Mouse (Mus musculus): ENCODE results near the gene Lsamp. TPM values are rescaled to one million over a fixed set of nuclear protein-coding genes. Genes with fewer than 3 reads are reported as not detected.

The Lsamp gene
- polyA plus RNA-seq, 1 experiment, result 0.36 TPM

DNA sequence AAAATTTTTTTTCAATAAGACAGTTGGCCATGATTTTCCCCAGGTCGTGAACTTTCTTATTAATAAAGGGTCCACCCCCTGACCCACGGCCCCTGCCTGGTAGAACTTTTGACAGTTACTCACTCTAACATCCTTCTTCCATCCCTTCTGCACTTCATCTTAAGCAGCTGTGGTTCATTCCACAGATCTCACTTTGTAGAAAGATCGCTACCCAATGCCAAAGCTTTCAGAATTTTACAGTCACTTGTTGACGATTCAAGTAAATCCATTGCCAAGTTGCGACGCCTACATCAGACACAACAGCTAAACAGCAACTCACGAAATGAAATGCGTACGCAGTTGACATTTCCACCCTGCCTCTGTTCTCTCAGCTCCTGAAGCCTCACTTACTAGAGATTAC, 2184.1 kb downstream of the Lsamp start:
- Histone ChIP-seq H3K4me1 (ENCODE audit: control insufficient read depth, insufficient read depth, insufficient read length, low read length) (no peaks in the 10 kb centered on the region), H3K4me3 (ENCODE audit: insufficient read depth, low read depth, low read length) (no peak overlapping the region), H3K27ac (replicated peaks; ENCODE audit: low read depth, low read length) (no peak overlapping the region)

DNA sequence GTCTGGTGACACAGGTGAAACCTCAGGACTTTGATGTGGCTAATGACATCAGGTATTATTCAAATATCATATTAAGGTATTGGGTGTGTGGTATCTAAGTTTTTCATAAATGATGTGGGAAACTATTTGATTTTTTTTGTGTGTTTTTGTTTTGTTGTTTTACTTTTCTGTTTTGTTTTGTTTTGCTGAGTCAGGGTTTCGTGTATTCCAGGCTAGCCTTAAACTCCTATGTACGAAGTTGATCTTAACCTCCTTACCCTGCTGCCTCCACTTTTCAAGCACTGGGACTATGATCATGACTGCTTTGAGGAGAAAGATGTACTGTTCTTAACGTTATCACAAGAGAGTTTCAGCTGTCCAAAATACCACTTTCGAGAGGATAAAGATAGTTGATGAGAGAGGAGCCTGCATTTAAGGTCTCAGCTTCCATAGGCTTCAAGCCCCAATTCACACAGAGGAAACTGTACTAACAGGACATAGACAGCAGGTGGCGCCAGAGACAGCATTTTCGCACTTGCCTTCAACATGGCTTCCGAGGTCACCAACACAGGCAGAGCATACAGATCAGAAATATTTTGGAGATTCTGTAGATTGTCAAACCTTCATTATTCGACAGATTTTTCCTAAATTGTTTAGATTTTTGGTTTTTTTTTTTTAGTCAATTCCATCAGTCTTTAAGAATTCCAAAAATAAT, 2185.4 kb downstream of the Lsamp start:
- no peaks in the 10 kb centered on the region for H3K4me1 ChIP-seq (ENCODE audit: control insufficient read depth, insufficient read depth, insufficient read length, low read length)
- no peak overlapping the region for H3K27ac ChIP-seq (replicated peaks; ENCODE audit: low read depth, low read length)
- H3K4me3 ChIP-seq (ENCODE audit: insufficient read depth, low read depth, low read length), result no peak overlapping the region

DNA sequence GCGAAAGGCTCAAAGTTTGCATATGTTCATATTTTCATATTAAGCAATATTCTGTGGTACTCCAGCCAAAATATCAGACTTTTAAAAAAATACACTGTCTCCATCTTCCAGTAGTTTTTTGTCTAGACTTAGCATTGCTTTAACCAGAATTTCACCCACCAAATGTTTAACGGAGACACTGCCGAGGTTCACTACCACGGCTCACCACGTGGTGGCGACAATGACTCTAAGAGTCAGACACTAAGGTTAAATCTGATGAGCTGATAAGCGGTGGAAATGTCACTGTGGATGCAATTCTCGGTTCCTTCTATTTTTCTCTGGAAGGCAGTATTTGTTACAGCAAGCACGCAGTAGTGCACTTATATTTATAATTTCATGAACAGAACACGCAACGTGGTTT, 2188.3 kb downstream of the Lsamp start:
- no peak overlapping the region for H3K27ac ChIP-seq (replicated peaks; ENCODE audit: low read depth, low read length)
- H3K4me3 ChIP-seq (ENCODE audit: insufficient read depth, low read depth, low read length), result no peak overlapping the region

DNA sequence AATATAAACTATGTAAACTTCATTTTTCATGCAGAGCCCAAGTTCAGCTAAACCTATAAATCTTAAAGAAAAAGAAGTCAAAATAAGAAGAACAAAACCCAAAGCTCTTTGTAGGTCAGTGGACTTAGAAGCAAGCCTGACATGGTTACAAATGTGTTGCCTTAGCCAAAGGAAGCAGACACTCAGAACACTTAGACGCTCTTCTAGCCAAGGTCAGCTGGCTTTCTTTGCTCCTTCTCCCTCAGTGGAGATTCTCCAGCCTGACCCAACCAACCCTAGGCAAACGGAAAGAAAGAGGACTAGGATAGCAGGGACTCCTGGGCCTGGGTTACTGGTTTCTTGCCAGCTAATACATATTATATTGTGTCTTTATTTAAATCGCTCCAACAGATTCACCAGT, 2194.7 kb downstream of the Lsamp start:
- Histone ChIP-seq H3K4me3 (ENCODE audit: insufficient read depth, low read depth, low read length) (no peak overlapping the region), H3K27ac (replicated peaks; ENCODE audit: low read depth, low read length) (no peak overlapping the region), H3K4me1 (ENCODE audit: control insufficient read depth, insufficient read depth, insufficient read length, low read length) (no peaks in the 10 kb centered on the region)

More for the DNA sequence above, 2188.3 kb downstream of the Lsamp start:
- no peaks in the 10 kb centered on the region for H3K4me1 ChIP-seq (ENCODE audit: control insufficient read depth, insufficient read depth, insufficient read length, low read length)

DNA sequence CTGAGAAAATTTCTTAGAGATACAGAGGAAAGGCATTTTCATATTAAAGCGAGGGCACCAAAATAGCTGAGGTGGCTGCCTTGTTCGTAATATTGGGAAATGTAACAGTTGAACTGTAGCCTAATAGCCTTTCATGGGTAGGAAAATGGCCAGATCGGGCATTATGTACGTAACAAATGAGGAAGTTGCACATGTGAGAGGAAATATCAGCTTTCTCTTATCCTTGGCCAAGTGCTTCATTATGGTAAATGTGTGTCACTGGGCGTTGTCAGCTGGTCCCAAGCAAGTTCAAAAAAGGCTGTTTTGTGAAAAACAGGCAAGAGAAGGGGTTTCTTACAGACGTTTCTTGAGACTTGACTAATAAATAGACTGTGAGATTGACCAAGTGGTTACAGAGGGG, 2195.9 kb downstream of the Lsamp start:
- H3K4me1 ChIP-seq (ENCODE audit: control insufficient read depth, insufficient read depth, insufficient read length, low read length), result no peaks in the 10 kb centered on the region
- H3K4me3 ChIP-seq (ENCODE audit: insufficient read depth, low read depth, low read length), result no peak overlapping the region
- no peak overlapping the region for H3K27ac ChIP-seq (replicated peaks; ENCODE audit: low read depth, low read length)

DNA sequence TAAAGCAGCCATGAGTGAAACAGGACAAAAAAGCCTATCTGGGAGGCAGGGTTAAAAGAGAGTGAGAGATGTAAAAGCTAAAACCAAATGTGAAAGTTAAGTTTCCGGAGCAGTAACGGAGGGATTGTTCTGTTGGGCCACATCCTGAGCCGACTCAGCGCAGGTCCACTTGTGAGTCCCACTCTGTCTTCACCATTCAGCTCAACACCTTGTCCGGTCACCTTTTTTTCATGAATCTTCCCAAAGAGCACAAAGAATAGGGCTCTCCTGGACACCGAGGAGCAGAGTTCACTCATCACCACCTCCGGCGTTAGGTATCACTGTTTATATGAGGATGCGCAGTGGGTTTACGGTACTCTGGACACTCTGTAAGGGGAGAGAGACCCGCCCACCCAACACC, 2196.3 kb downstream of the Lsamp start:
- Histone ChIP-seq H3K4me3 (ENCODE audit: insufficient read depth, low read depth, low read length) (no peak overlapping the region), H3K27ac (replicated peaks; ENCODE audit: low read depth, low read length) (no peak overlapping the region), H3K4me1 (ENCODE audit: control insufficient read depth, insufficient read depth, insufficient read length, low read length) (no peaks in the 10 kb centered on the region)

DNA sequence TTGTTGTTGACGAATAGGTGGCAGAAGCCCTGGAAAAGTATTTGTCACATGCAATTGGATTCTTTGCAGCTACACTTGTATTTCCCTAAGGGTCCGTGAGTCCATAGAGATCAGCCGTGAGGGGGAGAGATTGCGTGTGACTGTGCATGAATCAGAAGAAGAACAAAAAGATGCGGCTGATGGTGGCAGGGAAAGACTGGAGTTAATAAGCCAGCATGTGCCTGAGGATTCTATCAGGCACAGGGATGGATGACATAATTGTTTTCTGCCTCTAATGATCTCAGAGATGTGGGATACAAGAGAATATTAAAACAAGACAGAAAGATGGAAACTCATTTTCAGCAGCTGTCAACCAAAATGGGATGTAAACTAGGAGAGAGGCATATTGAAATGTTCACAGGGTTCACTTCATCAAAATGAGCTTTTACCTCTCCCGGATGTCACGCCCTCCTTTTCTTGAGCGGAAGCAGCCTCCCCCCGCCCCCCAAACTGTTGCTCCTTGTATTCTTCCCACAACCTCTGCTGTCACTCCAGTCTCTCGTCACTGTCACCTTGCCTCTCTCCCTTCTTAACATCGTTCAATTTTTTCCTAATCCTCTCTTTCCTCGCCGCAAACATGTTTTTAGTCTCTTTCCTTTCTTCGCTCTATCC, 2205.4 kb downstream of the Lsamp start:
- Histone ChIP-seq H3K4me1 (ENCODE audit: control insufficient read depth, insufficient read depth, insufficient read length, low read length) (no peaks in the 10 kb centered on the region), H3K27ac (replicated peaks; ENCODE audit: low read depth, low read length) (no peak overlapping the region), H3K4me3 (ENCODE audit: insufficient read depth, low read depth, low read length) (peak overlapping the region; percentile 63)

DNA sequence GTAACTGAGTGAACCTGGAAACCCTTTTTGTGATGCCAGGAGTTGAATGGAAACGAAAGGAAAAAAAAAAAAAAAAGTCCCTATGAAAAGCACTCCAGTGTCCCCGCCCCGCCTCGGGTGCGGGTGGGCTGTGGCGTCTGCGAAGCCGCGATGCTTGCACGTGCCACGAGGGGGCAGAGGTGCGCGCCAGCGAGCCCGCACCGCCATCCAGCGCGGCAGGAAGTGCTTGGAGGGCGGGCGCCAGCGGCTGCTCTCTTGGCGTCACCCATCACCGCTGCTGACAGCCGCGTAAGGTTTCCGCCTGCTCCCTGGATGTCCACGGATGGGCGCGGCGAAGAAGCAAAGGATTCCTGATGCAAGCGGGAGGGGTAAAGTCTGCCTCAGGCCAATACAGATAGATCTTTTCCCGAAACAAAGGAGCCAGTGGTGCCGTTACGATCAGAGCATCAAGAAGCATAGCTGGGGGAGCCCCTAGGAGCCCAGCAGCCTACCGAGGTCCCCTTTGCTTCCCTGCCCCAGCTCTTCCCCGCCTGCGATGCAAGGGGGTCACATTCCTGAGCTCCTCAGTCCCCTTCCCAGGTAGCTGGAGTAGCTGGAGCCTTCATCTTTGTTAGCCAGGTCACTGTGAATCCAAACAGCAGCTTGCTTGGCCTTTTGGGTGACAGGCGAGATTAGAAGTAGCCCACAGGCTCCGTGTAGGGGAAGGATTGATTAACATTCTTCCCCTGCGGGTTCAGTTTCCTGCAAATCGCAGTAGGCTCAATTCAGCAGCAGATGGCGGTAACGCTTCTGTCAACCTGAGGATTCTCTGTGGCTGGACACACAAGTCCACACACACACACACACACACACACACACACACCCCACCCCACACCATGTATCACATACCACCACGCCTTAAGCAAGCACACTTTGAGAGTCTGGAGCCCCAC, 2206.2 kb downstream of the Lsamp start:
- no peaks in the 10 kb centered on the region for H3K4me1 ChIP-seq (ENCODE audit: control insufficient read depth, insufficient read depth, insufficient read length, low read length)
- H3K27ac ChIP-seq (replicated peaks; ENCODE audit: low read depth, low read length), result 0 out of 2 replicates have a peak overlapping the region, but pooled peaks have one; percentile 24
- H3K4me3 ChIP-seq (ENCODE audit: insufficient read depth, low read depth, low read length), result peak overlapping the region; percentile 63
